Mouse (Mus musculus): ENCODE data around the gene Tmem135. TPM values are rescaled to one million over a fixed set of nuclear protein-coding genes. Genes with fewer than 3 reads are reported as not detected.

Gene Tmem135
- polyA plus RNA-seq, 1 experiment from 2014 or later: 14.9 TPM

- Histone ChIP-seq H3K36me3 (peaks cover 23% of the 10 kb centered on the region), H3K27me3 (ENCODE audit: insufficient read depth, poor library complexity, severe bottlenecking) (peaks cover 12% of the 10 kb centered on the region), H3K4me1 (replicated peaks) (peaks cover 13% of the 10 kb centered on the region), H3K9me3 (no peaks in the 10 kb centered on the region), H3K4me3 (no peak overlapping the region), H3K27ac (no peak overlapping the region)
- WGBS: 76% methylated on average over 4 of the region's 4 CpGs
- no peak for DNase-seq (ENCODE audit: low spot score)
These were observed 6.3 kb upstream of the Tmem135 start for GRCm38 (mm10) chr7:89410294-89410693.

- Histone ChIP-seq H3K9me3 (no peaks in the 10 kb centered on the region), H3K4me3 (no peak overlapping the region), H3K27me3 (ENCODE audit: insufficient read depth, poor library complexity, severe bottlenecking) (peaks cover 27% of the 10 kb centered on the region), H3K36me3 (peaks cover 19% of the 10 kb centered on the region), H3K4me1 (replicated peaks) (peaks cover 31% of the 10 kb centered on the region), H3K27ac (no peak overlapping the region)
- WGBS: 90% methylated on average over 24 of the region's 24 CpGs
- DNase-seq (ENCODE audit: low spot score): no peak
These were observed 3.3 kb upstream of the Tmem135 start for GRCm38 (mm10) chr7:89407006-89407940.

- DNase-seq (ENCODE audit: low spot score): no peak
- 60% methylated on average over 1 of the region's 1 CpGs for WGBS
- no peaks in the 10 kb centered on the region for H3K9me3 ChIP-seq
- H3K4me1 ChIP-seq (replicated peaks): peaks cover 40% of the 10 kb centered on the region
- H3K36me3 ChIP-seq: peaks cover 18% of the 10 kb centered on the region
- H3K27me3 ChIP-seq (ENCODE audit: insufficient read depth, poor library complexity, severe bottlenecking): peaks cover 34% of the 10 kb centered on the region
- peak overlapping the region; percentile 77 for H3K4me3 ChIP-seq
- H3K27ac ChIP-seq: no peak overlapping the region
These were observed 2.0 kb upstream of the Tmem135 start for GRCm38 (mm10) chr7:89406011-89406410.

- peaks cover 39% of the 10 kb centered on the region for H3K4me1 ChIP-seq (replicated peaks)
- no peak for DNase-seq (ENCODE audit: low spot score)
- H3K9me3 ChIP-seq: no peaks in the 10 kb centered on the region
- H3K27ac ChIP-seq: peak overlapping the region; percentile 90
- H3K36me3 ChIP-seq: peaks cover 16% of the 10 kb centered on the region
- H3K27me3 ChIP-seq (ENCODE audit: insufficient read depth, poor library complexity, severe bottlenecking): peaks cover 34% of the 10 kb centered on the region
- peak overlapping the region; percentile 77 for H3K4me3 ChIP-seq
- WGBS: under 1% methylated on average over 35 of the region's 35 CpGs
These were observed 865 bp upstream of the Tmem135 start for GRCm38 (mm10) chr7:89404734-89405440.

- DNase-seq (ENCODE audit: low spot score): peak; percentile 77
- peak overlapping the region; percentile 90 for H3K27ac ChIP-seq
- peak overlapping the region; percentile 77 for H3K4me3 ChIP-seq
- peaks cover 16% of the 10 kb centered on the region for H3K36me3 ChIP-seq
- H3K27me3 ChIP-seq (ENCODE audit: insufficient read depth, poor library complexity, severe bottlenecking): peaks cover 34% of the 10 kb centered on the region
- H3K9me3 ChIP-seq: no peaks in the 10 kb centered on the region
- WGBS: 5% methylated on average over 52 of the region's 52 CpGs
- H3K4me1 ChIP-seq (replicated peaks): peaks cover 39% of the 10 kb centered on the region
These were observed 709 bp downstream of the Tmem135 start for GRCm38 (mm10) chr7:89403053-89403972.

- 80% methylated on average over 3 of the region's 3 CpGs for WGBS
- Histone ChIP-seq H3K4me3 (no peak overlapping the region), H3K27me3 (ENCODE audit: insufficient read depth, poor library complexity, severe bottlenecking) (peaks cover 30% of the 10 kb centered on the region), H3K9me3 (no peaks in the 10 kb centered on the region), H3K4me1 (replicated peaks) (peaks cover 39% of the 10 kb centered on the region), H3K27ac (no peak overlapping the region), H3K36me3 (peaks cover 2% of the 10 kb centered on the region; the same call in 1 of the 2 replicates)
- no peak for DNase-seq (ENCODE audit: low spot score)
These were observed 2.1 kb downstream of the Tmem135 start for GRCm38 (mm10) chr7:89401936-89402335.

- no peak overlapping the region for H3K4me3 ChIP-seq
- H3K27me3 ChIP-seq (ENCODE audit: insufficient read depth, poor library complexity, severe bottlenecking): peaks cover 29% of the 10 kb centered on the region
- no peaks in the 10 kb centered on the region for H3K36me3 ChIP-seq
- 44% methylated on average over 11 of the region's 11 CpGs for WGBS
- DNase-seq (ENCODE audit: low spot score): no peak
- H3K4me1 ChIP-seq (replicated peaks): peaks cover 39% of the 10 kb centered on the region
- no peaks in the 10 kb centered on the region for H3K9me3 ChIP-seq
- no peak overlapping the region for H3K27ac ChIP-seq
These were observed 2.7 kb downstream of the Tmem135 start for GRCm38 (mm10) chr7:89401136-89401858.

- no peak overlapping the region for H3K4me3 ChIP-seq
- WGBS: 83% methylated on average over 2 of the region's 2 CpGs
- no peak for DNase-seq (ENCODE audit: low spot score)
- H3K36me3 ChIP-seq: no peaks in the 10 kb centered on the region
- no peaks in the 10 kb centered on the region for H3K9me3 ChIP-seq
- no peak overlapping the region for H3K27ac ChIP-seq
- H3K4me1 ChIP-seq (replicated peaks): peaks cover 33% of the 10 kb centered on the region
- peaks cover 24% of the 10 kb centered on the region for H3K27me3 ChIP-seq (ENCODE audit: insufficient read depth, poor library complexity, severe bottlenecking)
These were observed 3.3 kb downstream of the Tmem135 start for GRCm38 (mm10) chr7:89400721-89401120.

GRCm38 (mm10) chr7:89397837-89398534 lies 6.0 kb downstream of the Tmem135 start:
- Histone ChIP-seq H3K9me3 (no peaks in the 10 kb centered on the region), H3K4me1 (replicated peaks) (peaks cover 15% of the 10 kb centered on the region), H3K27me3 (ENCODE audit: insufficient read depth, poor library complexity, severe bottlenecking) (peaks cover 14% of the 10 kb centered on the region), H3K4me3 (no peak overlapping the region), H3K27ac (no peak overlapping the region), H3K36me3 (no peaks in the 10 kb centered on the region)
- DNase-seq (ENCODE audit: low spot score): no peak
- 77% methylated on average over 3 of the region's 3 CpGs for WGBS

GRCm38 (mm10) chr7:89396386-89396785 lies 7.6 kb downstream of the Tmem135 start:
- no peaks in the 10 kb centered on the region for H3K9me3 ChIP-seq
- H3K4me1 ChIP-seq (replicated peaks): peaks cover 5% of the 10 kb centered on the region; the same call in 1 of the 2 replicates
- no peak overlapping the region for H3K4me3 ChIP-seq
- no peaks in the 10 kb centered on the region for H3K27me3 ChIP-seq (ENCODE audit: insufficient read depth, poor library complexity, severe bottlenecking)
- no peaks in the 10 kb centered on the region for H3K36me3 ChIP-seq
- no peak overlapping the region for H3K27ac ChIP-seq
- 65% methylated on average over 8 of the region's 8 CpGs for WGBS
- no peak for DNase-seq (ENCODE audit: low spot score)

GRCm38 (mm10) chr7:89395399-89395798 lies 8.6 kb downstream of the Tmem135 start:
- Histone ChIP-seq H3K36me3 (no peaks in the 10 kb centered on the region), H3K27ac (no peak overlapping the region), H3K4me1 (replicated peaks) (no peaks in the 10 kb centered on the region), H3K9me3 (no peaks in the 10 kb centered on the region), H3K27me3 (ENCODE audit: insufficient read depth, poor library complexity, severe bottlenecking) (no peaks in the 10 kb centered on the region), H3K4me3 (no peak overlapping the region)
- no peak for DNase-seq (ENCODE audit: low spot score)
- 84% methylated on average over 1 of the region's 1 CpGs for WGBS

All from hindbrain, embryonic 10.5 days (tissue).